Mouse (Mus musculus): ENCODE measurements around the gene Unc93b1.

DNA sequence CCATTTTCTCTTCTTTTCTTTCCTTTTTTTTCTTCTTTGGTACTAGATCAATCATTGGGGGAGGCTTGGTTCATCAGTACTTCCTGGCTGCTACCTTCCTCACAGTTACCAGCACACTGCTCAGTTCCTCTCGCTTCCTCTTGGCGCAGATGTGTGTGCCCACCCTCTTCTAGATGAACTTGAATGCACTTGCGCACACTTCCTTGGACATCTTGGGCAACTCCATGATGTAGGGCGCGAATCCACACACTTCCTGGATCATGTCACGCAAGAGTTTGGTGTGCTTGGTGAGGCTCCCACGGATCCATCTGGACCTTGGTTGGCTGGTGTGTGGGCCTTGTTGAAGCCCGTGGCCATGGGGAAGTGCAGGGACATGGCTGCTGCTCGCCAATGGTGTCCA, 3.3 kb upstream of the Unc93b1 start:
- TF ChIP-seq CTCF (IDR thresholded peaks at IDR 0.05; ENCODE audit: insufficient read depth, low read depth, low read length) (no peak), POLR2A (IDR thresholded peaks at IDR 0.05; ENCODE audit: insufficient read depth, low read depth, low read length) (no peak)

All from olfactory bulb, adult 2 months (tissue).